Mouse (Mus musculus): ENCODE data around the gene Jam2.

The Jam2 gene

DNA sequence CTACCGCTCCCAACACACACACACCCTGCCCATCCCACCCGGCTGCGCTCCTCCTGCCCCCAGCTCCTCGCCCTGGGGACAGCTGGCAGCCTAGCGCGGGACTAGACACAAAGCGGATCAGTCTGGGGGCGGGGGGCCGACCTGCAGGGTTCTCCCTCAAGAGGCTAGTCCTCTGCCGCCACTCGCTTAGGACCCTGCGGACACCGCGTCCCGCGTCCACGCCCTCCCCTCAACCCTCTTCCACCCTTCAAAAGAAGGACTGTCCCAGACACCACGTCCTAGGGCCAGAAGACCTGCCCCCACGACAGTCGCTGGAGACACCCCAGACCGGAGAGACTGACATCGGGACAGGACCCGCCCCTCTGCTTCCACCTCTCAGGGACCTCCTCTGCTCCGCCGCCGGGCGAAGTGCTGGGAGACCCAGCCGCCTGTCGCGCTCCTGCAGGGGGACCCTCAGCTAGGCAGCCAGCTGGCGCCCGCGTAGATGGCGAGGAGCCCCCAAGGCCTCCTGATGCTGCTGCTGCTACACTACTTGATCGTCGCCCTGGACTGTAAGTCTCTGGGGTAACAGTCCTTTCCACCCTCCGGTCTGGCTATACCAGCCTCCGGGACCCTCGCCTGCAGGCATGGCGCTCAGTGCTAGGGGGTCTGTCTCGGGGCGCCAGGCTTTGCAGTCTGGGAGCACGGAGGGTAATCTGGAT lies at the start of gene Jam2:
Gene Jam2, plus strand, starts transcription at position 121 of the 701 bp plus-strand sequence.
- DNase-seq (ENCODE audit: low read depth): no peak

DNA sequence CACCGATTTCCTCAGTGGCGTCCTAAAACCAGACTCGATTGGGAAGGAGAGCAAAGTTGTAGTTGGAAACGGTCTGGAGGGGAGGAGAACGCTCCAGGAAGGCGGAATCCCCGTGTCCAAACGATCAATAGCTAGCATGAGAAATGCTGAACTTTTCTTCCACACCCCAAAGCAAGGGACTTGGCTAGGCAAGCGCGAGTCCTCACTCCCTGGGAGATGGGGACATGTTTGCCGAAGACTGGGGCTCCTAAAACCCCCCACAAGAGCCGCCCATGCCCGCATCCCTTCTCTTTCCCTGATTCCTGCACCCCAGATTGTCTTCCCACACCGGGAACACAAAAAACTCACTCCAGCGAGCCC lies 39.1 kb upstream of the Jam2 start:
- DNase-seq (ENCODE audit: low read depth): no peak

DNA sequence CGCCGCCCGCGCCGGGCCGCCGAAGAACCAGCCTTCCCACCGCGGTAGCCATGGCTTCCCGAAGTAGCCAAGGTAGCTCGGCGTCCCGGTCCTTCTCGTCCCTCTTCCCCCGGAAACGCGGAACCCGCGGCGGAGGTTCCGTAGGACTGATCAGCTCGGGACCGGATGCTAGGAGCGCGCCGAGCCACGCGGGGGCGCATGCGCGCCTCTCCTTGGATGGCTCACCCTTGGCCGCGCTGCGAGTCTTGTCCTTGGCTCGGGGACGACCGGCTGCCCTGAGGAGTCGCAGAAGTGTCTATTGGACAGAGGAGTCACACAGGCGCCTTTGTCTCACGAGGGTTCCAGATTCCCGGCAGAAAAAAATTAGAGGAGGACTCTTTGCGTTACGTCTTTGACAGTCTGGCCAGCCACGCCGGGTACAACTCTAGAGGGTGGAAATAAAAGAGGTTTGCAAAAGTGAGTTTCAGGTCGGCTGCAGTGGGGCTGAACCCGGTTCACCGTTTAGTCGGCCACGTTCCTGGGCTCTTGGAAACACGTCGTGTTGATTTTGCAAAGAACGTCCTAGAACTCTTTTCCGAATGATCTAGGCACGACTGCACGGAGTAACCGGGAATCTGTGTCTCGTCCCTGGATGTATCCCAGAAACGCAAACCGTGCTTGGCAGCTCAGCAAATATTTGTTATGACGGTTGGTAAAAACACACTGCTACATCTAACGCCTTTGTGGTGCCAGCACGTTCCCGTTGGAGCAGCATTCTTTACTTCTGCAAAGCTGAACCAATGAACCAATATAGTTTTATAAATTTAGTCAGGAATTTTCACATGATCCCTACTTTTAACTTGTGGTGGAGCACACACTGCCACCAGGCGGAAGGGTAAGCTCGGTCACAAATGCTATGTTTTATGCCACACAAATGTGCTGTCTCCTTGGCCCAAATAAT lies 38.5 kb upstream of the Jam2 start, which contains the start of gene Mrpl39:
Gene Mrpl39, minus strand, starts transcription at position 577 of the 940 bp plus-strand sequence.
- DNase-seq (ENCODE audit: low read depth): peak; percentile 89

DNA sequence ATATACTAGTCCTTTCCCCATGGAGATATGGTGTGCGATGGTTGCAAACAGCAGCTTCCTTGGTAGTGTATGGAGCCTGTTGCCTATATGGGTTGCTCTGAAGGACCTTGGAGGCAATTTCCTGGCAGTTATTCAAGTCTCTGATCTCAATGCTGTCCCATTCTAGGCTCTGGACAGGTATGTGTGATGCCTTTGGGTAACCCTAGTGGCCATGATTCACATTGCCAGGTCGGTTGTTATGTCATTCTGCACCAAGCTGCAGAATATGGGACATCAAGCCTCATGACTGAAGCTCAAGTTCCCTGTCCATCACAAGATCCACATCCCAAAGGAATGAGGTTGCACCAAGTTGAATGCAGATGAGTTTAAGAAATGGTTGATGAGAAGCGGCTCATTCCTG lies 36.6 kb upstream of the Jam2 start:
- DNase-seq (ENCODE audit: low read depth): no peak

DNA sequence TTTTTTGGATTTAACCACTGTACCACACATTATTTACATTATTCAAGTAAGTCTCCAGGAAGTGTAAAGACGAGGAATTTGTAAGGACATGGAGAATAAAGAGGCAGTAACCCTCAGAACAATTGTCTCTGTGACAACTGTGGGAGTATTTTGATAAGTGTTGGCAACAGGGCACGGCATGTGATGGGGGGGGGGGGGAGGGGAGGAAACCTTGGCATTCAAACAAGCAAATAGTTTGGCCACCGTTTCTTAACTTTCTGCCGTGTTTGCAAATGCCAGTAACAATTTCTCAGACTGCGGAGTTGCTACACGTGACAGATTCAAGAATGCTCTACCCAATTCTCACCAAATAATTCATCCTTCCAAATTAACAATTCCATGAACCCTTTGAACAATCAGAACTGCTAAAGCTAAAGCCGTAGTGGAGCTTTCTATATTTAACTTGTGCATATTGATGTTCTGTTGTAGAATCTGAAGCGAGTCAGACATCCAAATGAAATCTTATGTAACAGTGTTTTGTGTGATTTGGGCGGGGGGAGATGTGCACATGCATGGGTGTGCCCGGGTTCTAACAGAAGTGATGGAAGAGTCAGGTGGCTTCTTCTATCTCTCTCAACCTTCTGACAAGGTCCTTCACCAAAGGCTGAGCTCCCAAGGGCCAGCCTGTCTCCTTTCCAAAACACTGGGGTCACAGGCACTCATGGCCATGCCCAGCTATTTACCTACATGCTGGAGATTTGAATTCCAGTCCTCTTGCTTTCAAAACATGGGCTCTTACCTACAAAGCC lies 29.0 kb upstream of the Jam2 start:
- peak; percentile 64 for DNase-seq (ENCODE audit: low read depth)

DNA sequence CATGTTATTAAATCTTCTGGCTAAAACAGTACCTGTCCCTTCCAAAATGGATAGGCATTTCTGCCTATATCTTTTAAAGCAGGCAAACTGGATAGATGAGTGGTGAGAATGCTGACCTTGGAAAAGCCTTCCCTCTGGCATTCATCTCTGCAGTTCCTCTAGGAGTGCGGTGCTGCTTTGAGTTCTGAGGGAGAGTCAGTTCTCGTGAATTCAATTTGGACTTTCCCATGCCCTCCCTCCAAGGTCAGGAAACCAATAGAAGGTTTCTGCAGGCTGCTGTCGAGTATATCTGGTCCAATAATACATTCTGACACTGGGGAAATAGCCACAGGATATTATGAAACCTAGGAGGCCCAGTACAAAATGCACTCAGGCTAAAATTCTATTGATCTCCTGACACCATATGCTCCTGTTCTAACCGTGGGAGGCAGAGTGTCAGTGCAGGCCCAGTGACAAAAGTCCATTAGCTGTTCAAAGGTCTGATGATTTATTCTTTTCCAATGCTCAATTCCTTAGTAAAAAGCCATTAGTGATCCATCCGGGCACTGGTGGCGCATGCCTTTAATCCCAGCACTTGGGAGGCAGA lies 28.1 kb upstream of the Jam2 start:
- DNase-seq (ENCODE audit: low read depth): peak; percentile 78

DNA sequence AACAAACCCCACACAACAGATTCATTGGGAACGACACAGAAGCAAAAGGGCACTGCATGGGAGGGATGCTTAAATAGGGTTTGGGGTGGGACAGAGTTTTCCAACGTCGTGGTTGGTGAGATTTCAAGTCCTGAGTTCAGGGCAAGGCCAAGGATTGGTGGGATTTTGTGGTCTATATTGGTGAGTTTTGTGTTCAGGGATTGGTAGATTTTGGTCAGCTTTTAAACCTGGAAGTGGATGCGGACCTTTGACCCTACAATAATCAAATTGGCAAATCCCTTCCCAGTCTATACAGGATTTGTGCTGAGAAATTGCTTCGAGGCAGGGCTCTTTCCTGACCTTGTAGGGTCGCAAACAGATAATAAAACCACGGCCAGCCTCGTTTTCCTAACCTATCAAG lies 6.0 kb upstream of the Jam2 start:
- no peak for DNase-seq (ENCODE audit: low read depth)

DNA sequence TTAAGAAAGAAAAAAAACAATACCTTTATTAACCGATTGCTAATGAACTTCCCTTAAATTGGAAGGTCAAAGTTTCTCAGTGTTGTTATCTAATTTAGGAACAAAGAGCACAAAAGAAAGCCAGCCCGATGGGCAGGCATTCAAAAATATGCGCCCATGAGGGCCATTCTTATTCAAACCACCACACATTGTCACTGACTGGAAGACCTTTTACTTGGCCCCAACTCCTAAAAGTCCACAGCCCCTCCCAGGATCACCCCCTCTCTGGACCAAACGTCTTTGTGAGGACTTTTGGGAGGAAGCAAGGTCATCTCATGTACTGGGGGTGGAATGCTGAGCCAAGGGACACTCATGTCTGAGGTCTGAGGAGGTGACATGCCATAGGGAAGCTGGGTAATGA lies 4.7 kb upstream of the Jam2 start:
- no peak for DNase-seq (ENCODE audit: low read depth)

DNA sequence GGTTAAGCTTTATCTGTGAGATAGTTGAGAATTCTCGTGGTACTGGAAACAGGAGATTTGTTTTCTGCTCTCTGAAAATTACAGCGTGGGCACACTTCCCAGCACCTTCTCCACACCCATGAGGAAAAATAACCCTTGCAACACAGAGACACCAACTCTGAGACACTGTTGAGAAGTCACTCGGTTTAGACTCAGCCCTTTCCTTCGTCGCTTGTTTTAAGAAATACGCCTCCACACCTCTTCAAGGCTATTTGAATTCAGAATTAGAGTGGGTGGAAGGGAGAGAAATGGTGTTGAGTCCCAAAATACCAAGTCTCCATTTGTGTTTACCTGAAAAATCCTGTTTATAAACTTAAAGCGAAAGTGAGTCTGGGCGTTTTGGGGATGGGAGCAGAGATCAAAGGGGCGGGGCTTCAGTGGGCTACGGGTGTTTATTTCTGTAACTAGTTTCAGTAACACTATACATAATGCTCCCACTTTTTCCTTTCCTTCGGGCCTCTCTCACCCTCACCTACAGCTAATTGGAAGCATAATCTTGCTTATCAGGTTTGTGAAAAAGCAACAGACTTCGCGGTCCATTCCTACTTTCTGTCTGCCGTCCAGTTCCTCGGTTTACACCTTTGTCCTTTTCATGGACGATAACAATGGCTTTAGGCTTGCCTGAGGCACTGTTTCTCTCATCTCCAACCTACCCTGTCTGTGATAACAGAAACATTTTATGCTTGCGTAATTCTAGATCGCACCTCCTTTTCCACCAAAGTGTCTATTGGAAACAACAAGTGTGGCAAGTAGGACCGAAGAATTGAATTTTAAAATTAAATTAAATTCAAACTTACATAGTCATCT lies 4.1 kb upstream of the Jam2 start:
- DNase-seq (ENCODE audit: low read depth): no peak

DNA sequence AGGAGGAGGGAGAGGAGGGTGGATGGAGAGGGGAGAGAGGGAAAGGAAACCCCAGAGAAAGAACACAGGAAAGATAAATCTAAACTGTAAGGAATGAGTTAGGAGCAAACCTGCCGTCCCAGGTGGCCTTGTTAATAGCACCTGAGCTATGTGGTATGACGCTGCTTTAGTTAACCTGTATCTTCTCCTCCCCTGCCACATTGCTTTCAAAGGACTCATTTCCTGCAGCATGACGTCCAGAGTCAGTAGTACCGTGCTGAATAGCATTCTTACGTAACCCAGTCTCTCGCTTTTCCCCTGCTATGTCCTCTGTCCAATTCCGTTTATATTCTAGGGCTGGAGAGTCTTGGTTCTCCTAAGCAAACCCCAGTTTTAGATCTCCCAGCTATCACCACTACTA lies 3.0 kb upstream of the Jam2 start:
- no peak for DNase-seq (ENCODE audit: low read depth)

DNA sequence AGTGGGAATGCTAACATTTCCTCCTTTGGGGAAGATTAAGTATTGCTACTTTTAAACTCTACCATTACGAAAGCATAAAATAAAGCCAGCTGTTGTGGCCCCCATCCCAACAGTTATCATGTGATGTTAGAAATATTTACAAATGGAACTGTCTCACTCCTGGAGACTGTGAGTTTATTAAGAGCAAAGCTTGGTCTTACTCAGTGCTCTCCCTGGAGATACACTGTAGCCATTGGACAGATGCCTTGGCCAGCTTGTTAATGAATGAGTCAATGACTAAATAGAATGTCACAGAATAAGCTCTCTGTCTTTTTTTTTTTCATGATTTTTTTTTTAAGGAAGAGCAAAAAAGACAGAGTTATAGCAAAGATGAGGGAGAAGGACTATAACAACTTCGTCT lies 2.5 kb upstream of the Jam2 start:
- peak; percentile 93 for DNase-seq (ENCODE audit: low read depth)

DNA sequence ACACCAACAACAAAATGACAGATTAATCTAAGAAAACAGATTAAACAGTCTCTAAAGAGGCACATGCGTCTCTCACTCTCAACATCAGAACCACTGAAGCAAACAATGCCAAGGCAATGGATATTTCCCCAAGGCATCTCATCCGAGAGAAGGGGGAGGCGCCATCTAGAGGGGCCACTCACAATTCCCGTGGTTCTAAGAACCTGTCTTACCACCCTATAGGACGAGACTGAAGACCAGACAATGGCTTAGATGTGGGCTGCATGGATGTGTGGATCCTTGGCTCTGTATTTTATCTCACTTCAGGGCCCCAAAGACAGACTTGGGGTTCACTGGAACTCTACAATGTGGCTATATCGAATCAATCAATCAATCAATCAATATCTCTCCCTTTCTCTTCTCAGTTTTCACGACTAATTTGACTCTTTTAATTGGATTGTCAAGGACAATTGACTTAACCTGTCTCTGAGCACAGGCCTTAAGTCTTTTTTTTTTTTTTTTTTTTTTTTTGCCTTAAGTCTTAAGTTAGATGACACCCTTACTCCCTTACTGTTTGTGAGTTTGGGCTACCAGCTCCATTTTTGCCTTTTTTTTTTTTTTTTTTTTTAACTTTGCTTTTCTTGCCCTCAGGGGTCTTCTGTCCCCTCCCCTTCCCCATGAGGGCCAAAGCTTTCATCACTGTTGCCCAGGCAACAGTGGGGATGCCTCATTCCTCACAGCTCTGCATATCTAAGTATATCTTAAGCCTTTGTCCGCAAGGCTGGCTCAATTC lies 1.2 kb upstream of the Jam2 start:
- DNase-seq (ENCODE audit: low read depth): no peak

DNA sequence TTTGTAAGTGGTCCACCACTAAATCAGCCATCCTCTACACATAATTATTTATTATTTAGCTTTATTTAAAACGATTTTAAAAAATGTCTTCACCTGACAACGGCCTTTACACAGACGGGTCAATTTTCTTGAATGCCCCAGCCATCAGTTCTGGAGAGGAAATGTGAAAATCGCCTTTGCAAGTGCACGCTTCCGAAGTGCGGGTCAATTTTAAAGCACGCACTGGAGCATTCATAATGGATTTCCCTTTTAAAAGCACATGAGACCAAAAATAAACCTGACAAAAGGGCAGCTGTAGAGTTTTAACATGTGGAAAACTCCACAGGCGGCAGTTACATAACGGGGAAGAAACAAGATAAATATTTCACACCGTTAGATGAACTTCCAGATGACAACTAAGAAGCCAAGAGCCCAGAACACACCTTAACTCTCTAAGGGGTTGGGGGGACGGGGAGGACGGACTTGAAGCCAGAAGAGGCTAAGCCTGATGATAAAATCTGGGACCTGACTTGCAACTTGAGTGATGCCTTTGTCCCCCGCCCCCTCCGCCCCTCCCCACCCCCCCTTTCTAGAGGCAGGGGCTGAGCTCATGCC lies 558 bp upstream of the Jam2 start:
- DNase-seq (ENCODE audit: low read depth): no peak

DNA sequence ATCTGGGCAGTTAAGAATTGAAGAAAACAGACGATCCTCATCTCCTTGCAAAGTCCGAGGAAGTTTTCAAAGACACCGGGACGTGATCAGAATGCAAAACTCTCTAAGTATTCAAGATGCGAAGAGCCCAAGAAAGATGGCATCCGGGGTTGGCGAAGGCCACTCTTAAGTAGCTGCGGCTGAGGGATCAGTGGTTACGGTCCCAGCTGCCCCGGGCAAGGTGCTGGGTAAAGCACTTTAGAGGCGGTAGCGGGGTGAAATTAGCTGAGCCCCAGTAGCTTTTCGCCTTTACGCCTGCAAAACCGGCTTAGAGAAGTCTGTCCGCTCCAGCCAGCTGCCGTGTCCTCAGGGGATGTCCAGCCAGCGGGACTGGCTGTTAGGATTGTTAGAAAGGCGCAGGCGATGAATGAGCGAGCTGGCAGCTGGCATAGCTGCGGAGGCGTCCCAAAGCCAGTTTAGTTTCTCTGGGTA lies 873 bp downstream of the Jam2 start:
- DNase-seq (ENCODE audit: low read depth): no peak

DNA sequence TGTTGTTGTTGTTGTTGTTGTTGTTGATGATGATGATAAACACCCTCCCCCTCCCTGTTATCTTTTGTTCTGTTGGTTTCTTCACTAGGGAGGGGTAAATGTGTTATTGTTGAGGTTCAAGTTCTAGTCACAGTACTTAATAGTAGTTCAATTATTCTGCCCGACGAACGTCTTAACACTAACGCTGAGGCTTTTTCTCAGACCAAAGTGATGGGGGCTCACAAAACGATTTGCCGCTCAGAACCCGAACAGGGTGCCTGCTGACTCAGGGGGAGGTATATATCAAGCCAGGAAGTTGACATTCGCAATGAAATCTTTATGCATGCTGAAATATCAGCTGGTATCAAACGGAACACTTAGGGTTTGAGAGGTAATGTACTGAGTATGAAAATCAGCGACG lies 1.4 kb downstream of the Jam2 start:
- no peak for DNase-seq (ENCODE audit: low read depth)

DNA sequence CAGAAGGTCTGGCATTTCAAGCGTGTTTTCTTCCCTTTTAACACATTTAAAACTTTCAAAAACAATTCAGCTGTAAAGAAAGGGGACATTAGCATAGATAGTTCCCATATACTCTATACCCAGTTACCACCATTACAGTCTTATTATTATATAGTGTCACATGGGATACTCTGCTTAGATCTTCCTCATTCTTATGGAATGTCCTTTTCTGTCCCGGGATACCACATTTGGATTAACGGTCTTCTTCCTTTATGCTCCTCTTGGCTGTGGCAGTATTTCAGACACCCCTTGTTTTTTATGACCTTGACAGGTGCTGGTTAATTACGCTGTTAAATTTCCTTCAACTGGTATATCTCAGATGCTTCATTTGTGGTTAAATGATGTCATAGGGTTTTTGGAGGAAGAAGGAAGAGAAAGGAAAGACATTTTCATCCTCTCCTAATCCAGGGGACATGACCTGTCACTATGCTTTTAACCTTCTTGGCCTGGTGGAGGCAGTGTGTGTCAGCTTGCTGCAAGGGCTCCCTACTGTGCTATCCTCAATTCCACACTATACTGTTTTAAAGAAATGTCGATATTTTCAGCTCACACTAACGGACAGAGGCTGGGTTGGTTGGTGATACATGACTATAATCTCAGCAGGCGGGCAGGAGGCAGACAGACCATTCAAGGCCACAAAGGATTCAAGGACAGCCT lies 2.3 kb downstream of the Jam2 start:
- DNase-seq (ENCODE audit: low read depth): no peak

DNA sequence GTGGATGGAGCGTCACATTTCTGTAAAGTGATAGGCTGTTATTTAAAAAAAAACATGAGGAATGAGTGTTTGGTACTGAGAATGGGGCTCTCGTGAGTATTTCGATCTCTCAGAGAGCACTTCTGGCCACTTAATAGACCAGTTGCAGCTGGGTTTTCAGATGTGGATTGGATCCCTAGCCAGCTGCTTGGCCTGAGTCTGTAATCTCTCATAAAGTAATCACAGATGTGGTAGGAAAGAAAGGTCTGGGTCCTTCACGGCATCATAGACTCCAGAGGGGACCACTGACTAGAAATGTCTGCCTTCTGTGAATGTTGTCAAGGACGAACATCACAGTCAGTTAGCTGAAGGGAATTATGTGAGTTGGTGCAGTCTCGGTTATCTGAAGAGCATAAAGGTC lies 4.5 kb downstream of the Jam2 start:
- DNase-seq (ENCODE audit: low read depth): no peak

DNA sequence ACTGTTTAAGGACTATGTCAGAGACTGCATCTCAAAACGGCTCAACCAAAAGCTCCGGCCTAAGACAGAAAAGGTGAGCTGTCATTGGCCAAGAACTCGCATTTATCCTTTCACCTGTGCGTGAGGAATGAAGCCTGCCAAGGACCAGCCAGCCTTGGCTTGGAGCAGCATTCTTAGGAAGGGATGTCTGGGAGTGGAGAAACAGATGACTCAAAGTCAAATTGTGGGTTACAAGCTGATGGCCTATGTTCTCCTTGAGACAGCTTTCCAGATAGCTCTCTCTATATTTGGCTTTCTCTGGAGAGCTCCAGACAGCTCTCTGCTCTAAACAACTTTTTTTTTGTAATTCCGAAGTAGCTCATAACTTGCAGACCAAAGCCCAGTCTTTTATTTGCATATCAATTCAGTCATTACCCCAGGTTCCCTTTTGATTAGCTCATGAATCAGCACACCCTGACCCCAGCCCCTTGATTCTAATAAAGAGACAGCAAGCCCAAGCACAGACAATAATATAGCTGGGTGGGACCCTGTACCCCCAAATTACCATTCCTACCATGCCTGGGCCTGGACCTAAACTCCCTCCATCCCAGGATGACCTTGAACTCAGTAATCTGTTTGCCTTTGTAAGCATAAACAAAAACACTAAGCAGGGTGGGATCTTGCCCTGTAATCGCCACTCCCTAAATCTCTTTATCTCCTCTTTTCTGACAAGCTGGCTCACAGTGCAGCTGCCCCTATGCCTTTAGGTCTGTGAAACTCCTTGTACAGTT lies 5.1 kb downstream of the Jam2 start:
- DNase-seq (ENCODE audit: low read depth): no peak

DNA sequence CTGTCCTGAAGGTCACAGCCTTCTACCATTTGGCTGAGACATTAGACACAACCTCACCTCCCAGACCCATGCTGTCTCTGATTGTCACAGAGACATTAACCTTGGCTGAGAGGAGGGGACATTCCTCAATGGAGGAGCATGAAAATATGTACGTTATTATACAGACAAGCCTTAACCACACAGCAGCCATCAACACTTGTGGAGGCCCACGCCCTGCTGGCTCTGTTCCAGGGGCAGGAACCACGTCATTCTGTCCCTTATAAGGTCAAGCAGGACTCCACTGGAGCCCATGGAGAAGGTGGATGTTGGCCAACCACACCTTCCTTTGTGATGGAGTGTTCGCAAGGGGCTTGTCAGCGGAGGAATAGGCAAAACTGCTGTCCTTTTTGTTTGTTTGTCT lies 5.8 kb downstream of the Jam2 start:
- no peak for DNase-seq (ENCODE audit: low read depth)

All from fibroblast of lung, adult 2 months (primary cell).